Mouse (Mus musculus): ENCODE measurements around the gene Skap2. TPM values are rescaled to one million over a fixed set of nuclear protein-coding genes. Genes with fewer than 3 reads are reported as not detected.

The Skap2 gene
- polyA plus RNA-seq, 1 experiment from 2014 or later = 3.6 TPM

DNA sequence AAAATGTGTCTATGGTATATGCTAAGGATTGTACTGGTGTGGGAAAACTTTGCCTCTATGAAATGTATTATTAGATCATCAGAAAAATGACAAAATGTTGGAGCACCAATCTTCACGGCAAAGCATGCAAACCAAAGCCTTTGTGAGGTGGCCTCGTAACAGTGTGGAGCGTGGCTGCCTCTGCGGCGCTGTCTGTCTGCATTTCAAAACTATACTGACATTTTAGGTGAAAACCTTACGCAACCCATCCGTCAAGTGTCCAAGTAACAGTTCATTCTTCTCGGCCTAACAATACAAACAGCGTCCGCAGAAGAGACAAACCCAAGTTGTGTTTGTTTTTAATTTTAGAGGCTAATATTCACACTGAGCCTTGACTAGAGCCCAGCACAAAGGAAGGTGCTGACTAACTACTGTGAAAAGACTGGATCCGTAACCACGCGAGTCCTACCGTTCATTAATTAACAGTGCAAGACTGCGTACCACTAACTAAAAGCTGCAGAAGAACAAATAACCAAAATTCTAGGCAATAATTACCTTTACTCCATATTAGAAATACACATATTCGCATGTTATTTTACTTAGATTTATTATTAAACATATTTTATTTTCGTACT lies 130.0 kb downstream of the Skap2 start:
- no peak overlapping the region for H3K4me3 ChIP-seq
- H3K4me1 ChIP-seq = peaks cover 13% of the 10 kb centered on the region
- H3K27me3 ChIP-seq = peaks cover 6% of the 10 kb centered on the region; the same call in 1 of the 2 replicates
- no peak overlapping the region for H3K9ac ChIP-seq
- WGBS = 65% methylated on average over 17 of the region's 17 CpGs
- ATAC-seq = peak; percentile 63; the same call in 1 of the 2 replicates
- H3K27ac ChIP-seq = peak overlapping the region; percentile 32; the same call in 1 of the 2 replicates
- H3K4me2 ChIP-seq = no peak overlapping the region
- no peaks in the 10 kb centered on the region for H3K36me3 ChIP-seq (ENCODE audit: poor library complexity, severe bottlenecking)
- no peaks in the 10 kb centered on the region for H3K9me3 ChIP-seq (replicated peaks)

DNA sequence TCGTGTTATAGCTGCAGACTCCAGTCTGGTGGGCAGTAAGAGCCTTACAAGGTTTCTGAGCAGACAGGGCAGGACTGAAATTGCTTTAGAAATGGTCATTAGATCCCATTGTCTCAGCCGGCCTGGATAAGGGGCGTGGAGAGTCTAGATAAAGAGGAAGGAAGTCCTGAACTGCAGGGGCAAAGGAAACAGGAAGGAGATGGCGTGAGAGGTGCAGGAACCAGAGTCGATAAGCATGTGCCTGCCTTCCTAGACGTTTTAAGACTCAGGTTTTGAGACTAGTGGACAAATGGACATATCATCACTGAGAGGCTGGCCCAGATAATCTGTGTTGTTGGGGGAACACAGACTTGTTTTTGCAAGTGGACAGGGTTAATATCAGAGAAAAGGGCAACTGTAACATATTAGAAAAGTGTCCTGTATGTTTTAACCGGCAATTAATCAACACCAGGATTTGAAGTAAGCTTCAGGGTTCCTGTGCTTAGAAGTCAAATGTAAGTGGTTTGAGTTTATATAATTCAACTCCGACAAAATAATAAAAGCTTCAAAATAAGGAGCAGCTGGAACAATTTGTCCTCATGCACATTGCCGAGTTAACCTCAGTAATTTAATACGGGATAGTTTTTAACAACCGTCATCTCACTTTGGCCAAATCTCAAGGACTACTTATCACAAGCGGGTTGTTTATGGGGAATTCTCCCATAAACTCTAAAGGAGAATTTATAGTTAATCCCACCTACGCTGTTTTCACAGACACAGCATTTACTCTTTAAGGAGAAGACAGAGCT lies 131.0 kb downstream of the Skap2 start:
- no peak for ATAC-seq
- Histone ChIP-seq H3K9me3 (replicated peaks) (no peaks in the 10 kb centered on the region), H3K4me3 (no peak overlapping the region), H3K4me1 (peaks cover 16% of the 10 kb centered on the region), H3K9ac (no peak overlapping the region), H3K36me3 (ENCODE audit: poor library complexity, severe bottlenecking) (no peaks in the 10 kb centered on the region), H3K27ac (no peak overlapping the region), H3K27me3 (peaks cover 9% of the 10 kb centered on the region; the same call in 1 of the 2 replicates), H3K4me2 (no peak overlapping the region)
- WGBS = 73% methylated on average over 13 of the region's 13 CpGs

DNA sequence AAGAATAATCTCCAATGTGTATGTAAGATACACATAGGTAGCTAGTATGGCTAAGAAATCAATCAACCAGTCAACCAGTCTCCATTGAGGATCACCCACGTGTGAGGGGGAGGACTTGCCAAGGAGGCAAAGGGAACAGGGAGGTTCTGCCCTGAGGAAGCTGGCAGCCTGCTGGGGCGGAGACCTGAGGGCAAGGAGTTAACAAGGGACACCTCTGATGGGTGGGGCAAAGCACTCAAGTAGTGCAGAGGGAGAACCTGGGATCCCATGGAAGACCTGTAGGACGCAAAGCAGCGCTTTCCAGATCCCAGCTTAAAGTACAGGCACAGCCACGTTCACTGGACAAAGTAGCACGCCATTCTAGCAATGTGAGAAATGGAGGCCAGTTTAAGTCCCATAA lies 131.6 kb downstream of the Skap2 start:
- no peak for ATAC-seq
- Histone ChIP-seq H3K36me3 (ENCODE audit: poor library complexity, severe bottlenecking) (no peaks in the 10 kb centered on the region), H3K4me1 (peaks cover 16% of the 10 kb centered on the region), H3K27me3 (peaks cover 9% of the 10 kb centered on the region; the same call in 1 of the 2 replicates), H3K9ac (no peak overlapping the region), H3K4me3 (no peak overlapping the region), H3K4me2 (no peak overlapping the region), H3K9me3 (replicated peaks) (no peaks in the 10 kb centered on the region), H3K27ac (no peak overlapping the region)
- WGBS = 69% methylated on average over 6 of the region's 6 CpGs

DNA sequence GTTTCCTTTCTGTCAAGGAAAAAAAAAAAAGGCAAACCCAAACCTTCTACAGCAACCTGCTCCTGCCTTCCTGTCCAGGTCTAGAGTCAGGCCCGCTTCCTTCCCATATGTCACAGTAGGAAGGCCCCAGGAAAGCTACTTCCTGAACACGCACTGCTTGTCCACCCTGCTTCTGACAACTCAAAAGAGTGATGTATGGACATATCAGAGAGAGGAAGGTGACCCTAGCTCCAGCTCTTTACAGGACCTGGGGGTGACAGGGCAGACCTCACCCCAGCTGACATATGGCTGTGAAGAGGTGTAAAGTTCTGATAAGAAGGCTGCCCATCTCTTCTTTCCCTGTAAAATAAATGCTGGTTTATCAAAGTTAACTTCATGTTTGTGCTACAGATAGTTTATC lies 133.8 kb downstream of the Skap2 start:
- H3K9me3 ChIP-seq (replicated peaks) = no peaks in the 10 kb centered on the region
- peaks cover 15% of the 10 kb centered on the region for H3K4me1 ChIP-seq
- no peak overlapping the region for H3K4me2 ChIP-seq
- H3K27me3 ChIP-seq = peaks cover 9% of the 10 kb centered on the region
- no peak for ATAC-seq
- H3K4me3 ChIP-seq = no peak overlapping the region
- H3K27ac ChIP-seq = no peak overlapping the region
- 94% methylated on average over 2 of the region's 2 CpGs for WGBS
- H3K36me3 ChIP-seq (ENCODE audit: poor library complexity, severe bottlenecking) = no peaks in the 10 kb centered on the region
- H3K9ac ChIP-seq = no peak overlapping the region

DNA sequence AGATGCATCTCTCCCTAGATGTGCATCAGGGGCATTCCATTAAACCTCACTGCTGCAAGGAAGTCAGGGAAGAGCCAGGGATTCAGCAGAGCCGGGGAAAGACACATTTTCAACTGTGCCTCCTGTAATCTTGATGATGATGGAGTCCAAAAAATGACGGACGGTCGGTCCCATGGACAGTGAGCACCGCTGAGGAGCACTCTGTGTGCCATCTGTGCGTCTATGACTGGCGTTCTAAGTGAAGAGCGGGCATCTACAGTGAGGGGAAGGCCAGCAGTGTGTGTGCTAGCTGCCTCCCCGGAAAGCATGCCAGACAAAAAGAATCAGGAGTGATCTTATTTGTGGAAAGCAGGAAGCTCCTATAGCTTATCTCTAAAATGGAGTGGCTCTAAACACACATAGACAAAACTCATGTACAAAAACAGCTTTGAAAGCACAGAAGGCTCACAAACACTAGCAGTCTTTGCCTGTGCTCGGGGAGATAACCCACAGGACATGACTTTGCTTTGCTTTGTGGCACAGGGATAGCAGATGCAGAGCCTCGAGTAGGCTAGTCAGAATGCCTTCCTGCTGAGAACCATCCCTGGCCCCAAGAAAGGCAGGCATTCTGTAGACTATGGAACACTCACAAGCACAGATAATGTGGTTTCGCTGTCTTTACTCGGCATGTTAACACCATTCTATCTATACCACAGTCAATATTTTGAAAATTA lies 135.4 kb downstream of the Skap2 start:
- no peak overlapping the region for H3K27ac ChIP-seq
- no peak overlapping the region for H3K4me2 ChIP-seq
- no peak for ATAC-seq
- H3K27me3 ChIP-seq = peaks cover 12% of the 10 kb centered on the region
- no peaks in the 10 kb centered on the region for H3K36me3 ChIP-seq (ENCODE audit: poor library complexity, severe bottlenecking)
- no peak overlapping the region; the same call in 1 of the 2 replicates for H3K9ac ChIP-seq
- no peak overlapping the region for H3K4me3 ChIP-seq
- no peaks in the 10 kb centered on the region for H3K9me3 ChIP-seq (replicated peaks)
- WGBS = 77% methylated on average over 13 of the region's 13 CpGs
- H3K4me1 ChIP-seq = 0 out of 2 replicates have a peak, but pooled peaks cover 4% of the 10 kb centered on the region

DNA sequence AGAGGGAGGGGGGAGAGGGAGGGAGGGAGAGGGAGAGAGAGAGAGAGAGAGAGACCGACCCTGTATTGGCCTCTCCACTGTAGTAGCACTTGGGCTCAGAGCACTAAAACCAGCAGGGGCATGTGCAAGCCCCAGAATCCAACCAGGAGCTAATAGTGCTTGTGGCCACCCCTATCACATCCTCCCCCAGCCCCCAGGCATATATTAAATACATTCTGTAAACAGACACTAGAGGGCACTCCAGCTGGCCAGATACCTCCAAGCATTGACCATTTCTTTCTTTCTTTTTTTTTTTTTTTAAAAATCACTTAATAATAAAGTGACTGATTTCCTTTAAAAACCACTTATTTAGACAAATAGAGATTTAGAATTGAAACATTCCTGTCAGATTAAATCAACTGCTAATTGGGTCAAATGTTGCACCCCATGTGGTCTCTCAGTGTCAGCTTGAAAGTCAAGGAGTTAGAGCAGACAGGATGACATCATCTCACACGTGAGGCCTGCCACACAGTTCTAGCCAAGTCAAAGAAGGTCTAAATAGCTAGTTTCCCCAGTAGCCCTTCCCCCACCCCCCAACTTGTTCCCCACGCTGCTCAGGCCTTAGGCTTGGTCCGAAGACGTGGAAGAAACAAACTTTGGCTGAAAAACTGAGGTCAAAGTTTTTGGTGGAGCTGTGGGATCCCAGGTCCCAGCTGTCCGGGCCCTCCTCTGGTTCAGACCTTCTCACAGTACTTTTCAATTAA lies 136.3 kb downstream of the Skap2 start:
- H3K4me2 ChIP-seq = no peak overlapping the region
- ATAC-seq = no peak

DNA sequence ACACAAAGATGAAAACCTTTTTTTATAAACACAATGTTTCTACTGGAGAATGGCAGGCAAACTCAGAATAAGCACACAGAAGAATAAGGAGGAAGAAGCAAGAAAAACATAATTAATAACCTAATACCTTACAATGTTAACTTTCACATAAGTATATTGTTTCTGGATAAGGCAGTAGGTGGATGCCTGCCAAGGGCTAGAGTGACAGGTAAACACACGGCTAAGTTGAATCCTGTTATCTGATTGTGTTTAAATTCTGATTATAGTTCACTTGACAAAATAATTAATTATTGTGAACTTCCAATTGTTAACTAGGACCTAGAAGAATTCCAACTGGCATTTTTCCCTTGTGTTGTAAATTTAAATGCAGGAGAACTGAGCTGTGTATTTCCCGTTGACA lies 138.3 kb downstream of the Skap2 start:
- Histone ChIP-seq H3K4me1 (0 out of 2 replicates have a peak, but pooled peaks cover 4% of the 10 kb centered on the region), H3K4me2 (no peak overlapping the region), H3K36me3 (ENCODE audit: poor library complexity, severe bottlenecking) (no peaks in the 10 kb centered on the region), H3K9me3 (replicated peaks) (no peaks in the 10 kb centered on the region), H3K27ac (no peak overlapping the region), H3K27me3 (peaks cover 17% of the 10 kb centered on the region), H3K9ac (no peak overlapping the region), H3K4me3 (no peak overlapping the region)
- no peak for ATAC-seq
- 61% methylated on average over 2 of the region's 2 CpGs for WGBS

More for the DNA sequence above, 136.3 kb downstream of the Skap2 start:
- Histone ChIP-seq H3K27me3 (peaks cover 17% of the 10 kb centered on the region), H3K4me1 (0 out of 2 replicates have a peak, but pooled peaks cover 4% of the 10 kb centered on the region), H3K9ac (no peak overlapping the region), H3K27ac (no peak overlapping the region), H3K4me3 (no peak overlapping the region), H3K36me3 (ENCODE audit: poor library complexity, severe bottlenecking) (no peaks in the 10 kb centered on the region), H3K9me3 (replicated peaks) (no peaks in the 10 kb centered on the region)
- 33% methylated on average over 6 of the region's 6 CpGs for WGBS

DNA sequence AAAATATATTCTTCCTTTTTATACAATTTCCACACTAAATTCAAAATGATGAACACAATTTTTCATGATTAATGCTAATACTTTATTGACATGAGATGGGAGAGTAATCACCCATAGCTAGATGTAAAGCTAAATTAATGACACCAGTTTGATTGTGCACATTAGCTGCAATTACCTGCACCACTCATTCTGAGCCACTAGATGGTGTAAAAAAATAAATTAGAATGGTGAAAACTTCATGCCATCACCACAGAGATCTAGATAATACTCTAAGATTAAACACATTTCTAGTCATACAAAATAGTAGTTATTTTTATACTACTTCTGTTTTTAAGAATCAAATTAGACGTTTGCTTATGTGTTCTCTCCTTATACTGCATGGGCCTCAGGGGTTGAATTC lies 141.2 kb downstream of the Skap2 start:
- no peaks in the 10 kb centered on the region for H3K36me3 ChIP-seq (ENCODE audit: poor library complexity, severe bottlenecking)
- H3K4me1 ChIP-seq = no peaks in the 10 kb centered on the region
- no peak overlapping the region for H3K27ac ChIP-seq
- no peak overlapping the region for H3K4me3 ChIP-seq
- ATAC-seq = no peak
- H3K4me2 ChIP-seq = no peak overlapping the region
- WGBS = 9% methylated on average over 1 of the region's 1 CpGs
- peaks cover 11% of the 10 kb centered on the region for H3K27me3 ChIP-seq
- H3K9ac ChIP-seq = no peak overlapping the region
- no peaks in the 10 kb centered on the region for H3K9me3 ChIP-seq (replicated peaks)

DNA sequence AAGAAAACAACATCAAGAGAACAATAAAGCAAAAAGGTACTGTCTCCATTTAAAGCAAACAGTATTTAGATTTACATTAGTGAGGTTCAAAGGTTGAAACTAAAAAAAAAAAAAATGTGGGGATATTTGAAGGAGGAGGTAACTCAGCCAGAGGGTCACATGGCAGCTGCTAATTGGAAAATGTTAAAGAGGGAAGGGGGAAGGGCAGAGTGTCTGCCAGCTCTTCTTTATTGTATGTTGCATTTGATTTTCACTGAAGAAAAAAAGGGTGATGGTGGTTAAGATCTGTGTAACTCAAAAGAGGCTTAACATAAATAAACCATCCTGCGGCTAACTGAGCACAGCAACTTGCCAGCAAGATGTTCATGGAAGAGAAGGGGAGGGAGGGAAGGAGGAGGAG lies 142.1 kb downstream of the Skap2 start:
- WGBS = 39% methylated on average over 1 of the region's 1 CpGs

DNA sequence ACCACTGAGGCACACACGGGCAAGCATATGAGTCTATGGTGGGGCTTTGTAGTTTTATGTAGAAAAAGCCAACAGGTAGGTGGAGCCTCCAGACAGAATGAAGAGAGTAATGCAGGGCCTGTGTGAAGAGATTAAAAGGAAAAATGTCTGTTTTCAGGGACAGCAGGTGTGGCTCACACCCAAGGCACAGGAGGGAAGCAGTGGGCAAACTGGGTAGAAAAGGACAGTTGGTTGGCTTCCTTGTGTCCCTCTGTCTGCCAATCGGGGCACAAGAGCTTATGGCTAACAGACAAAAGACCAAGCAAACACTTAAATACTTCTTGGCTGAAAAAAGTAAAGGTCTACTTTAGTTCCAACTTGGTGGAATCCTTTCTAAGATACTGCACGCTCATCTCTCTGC lies 145.8 kb downstream of the Skap2 start:
- WGBS = 67% methylated on average over 3 of the region's 3 CpGs
- peaks cover 6% of the 10 kb centered on the region; the same call in 1 of the 2 replicates for H3K27me3 ChIP-seq
- no peak for ATAC-seq
- no peak overlapping the region for H3K4me3 ChIP-seq
- no peak overlapping the region for H3K9ac ChIP-seq
- no peaks in the 10 kb centered on the region for H3K36me3 ChIP-seq (ENCODE audit: poor library complexity, severe bottlenecking)
- no peak overlapping the region for H3K27ac ChIP-seq
- no peaks in the 10 kb centered on the region for H3K9me3 ChIP-seq (replicated peaks)
- H3K4me2 ChIP-seq = no peak overlapping the region
- H3K4me1 ChIP-seq = no peaks in the 10 kb centered on the region

More for the DNA sequence above, 142.1 kb downstream of the Skap2 start:
- Histone ChIP-seq H3K27ac (no peak overlapping the region), H3K9ac (no peak overlapping the region), H3K27me3 (peaks cover 11% of the 10 kb centered on the region), H3K4me3 (no peak overlapping the region), H3K4me1 (no peaks in the 10 kb centered on the region), H3K9me3 (replicated peaks) (no peaks in the 10 kb centered on the region), H3K4me2 (no peak overlapping the region), H3K36me3 (ENCODE audit: poor library complexity, severe bottlenecking) (no peaks in the 10 kb centered on the region)
- no peak for ATAC-seq

DNA sequence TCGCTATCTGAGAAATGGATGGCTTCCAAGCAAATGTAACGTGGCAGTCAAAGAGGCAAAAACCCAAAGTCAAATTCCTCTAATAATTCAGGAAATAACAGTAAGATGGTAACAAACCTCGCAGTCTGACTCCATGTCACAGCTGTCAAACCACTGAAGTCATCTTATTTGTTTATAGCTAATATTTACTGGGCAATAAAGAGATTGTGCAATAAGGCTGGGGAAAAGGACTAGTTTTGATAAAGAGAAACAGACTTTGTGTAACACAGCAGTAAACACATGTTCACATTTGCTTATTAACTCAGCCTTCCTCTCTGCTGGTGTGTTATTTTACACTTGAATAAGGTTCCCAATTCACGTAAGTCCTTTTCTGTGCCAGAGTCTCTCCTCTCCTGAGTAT lies 148.8 kb downstream of the Skap2 start:
- no peaks in the 10 kb centered on the region for H3K36me3 ChIP-seq (ENCODE audit: poor library complexity, severe bottlenecking)
- WGBS = 67% methylated on average over 4 of the region's 4 CpGs
- no peak for ATAC-seq
- no peaks in the 10 kb centered on the region for H3K9me3 ChIP-seq (replicated peaks)
- peaks cover 8% of the 10 kb centered on the region; the same call in 1 of the 2 replicates for H3K27me3 ChIP-seq
- no peak overlapping the region for H3K4me3 ChIP-seq
- no peak overlapping the region for H3K27ac ChIP-seq
- H3K4me2 ChIP-seq = no peak overlapping the region
- H3K9ac ChIP-seq = no peak overlapping the region
- no peaks in the 10 kb centered on the region for H3K4me1 ChIP-seq
